Mouse (Mus musculus) kidney, adult 9 months (tissue): ENCODE results near the gene Lrp1.
"Not testable (repeated sequence)": the region's sequence is repeated elsewhere in the genome, so short reads cannot be mapped to it uniquely, and the experiment has no call there.

Experiments used
- DNase-seq: peaks from one replicate; pipeline ENCODE4 v3.0.0; 2022

Lrp1 gene

GRCm38 (mm10) chr10:127620406-127621190 lies at the start of gene Lrp1:
TSS of gene Lrp1 (minus strand) at chr10:127621148.
- no peak for DNase-seq

GRCm38 (mm10) chr10:127670185-127670584 lies 49.2 kb upstream of the Lrp1 start:
- DNase-seq: peak; percentile 50

- no peak for DNase-seq
Observed at GRCm38 (mm10) chr10:127669170-127669569, 48.2 kb upstream of the Lrp1 start.

- peak; percentile 76 for DNase-seq
Observed at GRCm38 (mm10) chr10:127668093-127669050, 47.4 kb upstream of the Lrp1 start, which contains the start of gene Nab2. TSS of gene Nab2 (minus strand) at chr10:127668568.

GRCm38 (mm10) chr10:127667269-127668092 lies 46.5 kb upstream of the Lrp1 start:
- peak; percentile 91 for DNase-seq

GRCm38 (mm10) chr10:127666501-127667268 lies 45.7 kb upstream of the Lrp1 start, which contains the start of gene Nemp1:
TSS of gene Nemp1 (plus strand) at chr10:127666901.
- DNase-seq: peak; percentile 85

- peak; percentile 47 for DNase-seq
Observed at GRCm38 (mm10) chr10:127665366-127666181, 44.6 kb upstream of the Lrp1 start.

GRCm38 (mm10) chr10:127664891-127665290 lies 43.9 kb upstream of the Lrp1 start:
- DNase-seq: no peak

GRCm38 (mm10) chr10:127664166-127664565 lies 43.2 kb upstream of the Lrp1 start:
- DNase-seq: no peak

GRCm38 (mm10) chr10:127663590-127663989 lies 42.6 kb upstream of the Lrp1 start:
- no peak for DNase-seq

- DNase-seq: no peak
Observed at GRCm38 (mm10) chr10:127662666-127663253, 41.8 kb upstream of the Lrp1 start.

GRCm38 (mm10) chr10:127661915-127662663 lies 41.1 kb upstream of the Lrp1 start:
- DNase-seq: peak; percentile 93

- DNase-seq: peak; percentile 76
Observed at GRCm38 (mm10) chr10:127661291-127661914, 40.5 kb upstream of the Lrp1 start.

- no peak for DNase-seq
Observed at GRCm38 (mm10) chr10:127659551-127659950, 38.6 kb upstream of the Lrp1 start.

GRCm38 (mm10) chr10:127658076-127658475 lies 37.1 kb upstream of the Lrp1 start:
- peak; percentile 56 for DNase-seq

GRCm38 (mm10) chr10:127657617-127658016 lies 36.7 kb upstream of the Lrp1 start:
- DNase-seq: not testable (repeated sequence)

- DNase-seq: no peak
Observed at GRCm38 (mm10) chr10:127654970-127655579, 34.1 kb upstream of the Lrp1 start.

- no peak for DNase-seq
Observed at GRCm38 (mm10) chr10:127652906-127653638, 32.1 kb upstream of the Lrp1 start.
